Mouse (Mus musculus) urinary bladder, postnatal 10 days (tissue): ENCODE data around the gene Sptan1.

ENCODE experiments used
- DNase-seq: peaks from one replicate; pipeline ENCODE4 v3.0.0; 2022; ENCODE audit warnings: low spot score

The Sptan1 gene

GRCm38 (mm10) chr2:29965250-29965843 is at the start of gene Sptan1:
Sptan1 (plus strand) TSS chr2:29965560.
- peak; percentile 94 for DNase-seq

DNA sequence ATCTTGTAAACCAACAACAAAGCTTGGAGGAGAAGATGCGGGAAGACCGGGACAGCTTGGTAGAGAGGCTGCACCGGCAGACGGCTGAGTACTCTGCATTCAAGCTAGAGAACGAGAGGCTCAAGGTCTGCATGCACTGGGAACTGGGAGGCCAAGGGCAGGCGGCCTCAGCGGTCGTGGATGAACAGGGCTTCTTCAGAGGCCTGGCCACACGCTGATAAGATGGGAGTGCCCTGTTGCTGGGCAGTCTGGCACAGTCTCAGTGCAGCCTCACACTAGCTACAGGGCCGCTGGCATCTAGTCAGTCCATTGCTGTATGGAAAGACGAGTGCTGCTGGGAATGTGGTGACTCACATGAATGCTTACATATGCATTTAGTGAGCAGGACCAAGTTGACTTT is 47.7 kb upstream of the Sptan1 start:
- DNase-seq: no peak

GRCm38 (mm10) chr2:29922011-29922410 is 43.3 kb upstream of the Sptan1 start:
- DNase-seq: no peak

DNA sequence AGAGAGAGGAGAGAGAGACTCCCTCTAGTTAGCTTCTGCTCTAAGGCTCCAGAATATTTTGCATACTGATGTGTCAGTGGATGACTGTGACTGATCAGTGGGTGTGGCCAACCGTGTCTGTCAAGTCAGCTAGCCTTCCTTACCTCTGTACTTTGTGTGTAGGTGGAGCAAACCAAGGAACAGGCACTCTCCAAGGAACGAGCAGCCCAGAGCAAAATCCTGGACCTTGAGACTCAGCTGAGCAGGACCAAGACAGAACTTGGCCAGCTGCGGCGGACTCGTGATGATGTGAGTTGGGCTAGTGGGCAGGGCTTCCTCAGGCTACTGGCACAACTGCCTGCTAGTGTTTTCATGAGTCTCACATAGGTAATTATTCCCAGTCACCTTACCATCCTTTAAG is 38.8 kb upstream of the Sptan1 start:
- DNase-seq: no peak

DNA sequence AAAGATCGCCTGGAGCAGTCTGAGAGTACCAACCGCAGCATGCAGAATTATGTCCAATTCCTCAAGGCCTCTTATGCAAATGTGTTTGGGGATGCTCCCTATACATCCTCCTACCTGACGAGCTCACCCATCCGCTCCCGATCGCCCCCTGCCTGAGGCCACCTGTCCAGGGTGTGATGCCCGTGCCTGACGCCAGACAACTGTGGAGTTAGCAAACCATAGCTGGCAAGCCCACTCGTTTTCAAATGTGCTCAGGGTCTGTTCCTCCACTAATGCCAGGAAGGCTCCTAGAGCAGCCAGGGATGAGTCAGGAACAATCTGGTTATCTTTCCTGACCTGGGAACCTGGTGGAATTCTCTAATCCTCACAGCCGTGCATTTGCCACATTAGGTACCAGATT is 34.9 kb upstream of the Sptan1 start:
- DNase-seq: no peak

DNA sequence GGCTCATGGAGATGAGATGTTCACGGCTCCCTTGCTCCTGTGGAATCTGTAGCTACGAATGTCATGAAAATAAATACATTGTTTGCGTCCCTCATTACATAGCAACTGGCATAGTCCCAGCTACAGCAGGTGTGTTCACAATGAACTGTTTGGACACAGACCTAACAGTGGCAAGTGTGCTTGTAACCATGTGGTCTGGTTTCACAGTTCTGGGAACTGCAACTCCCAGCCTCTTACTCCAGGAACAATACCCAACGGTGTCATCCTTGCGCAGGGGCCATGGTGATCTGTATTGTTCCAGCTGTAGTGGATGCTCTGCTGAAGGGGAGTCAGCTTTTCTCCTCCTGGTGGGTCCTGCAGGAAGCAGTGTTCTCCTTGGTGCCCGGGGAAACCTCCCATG is 34.2 kb upstream of the Sptan1 start:
- no peak for DNase-seq

DNA sequence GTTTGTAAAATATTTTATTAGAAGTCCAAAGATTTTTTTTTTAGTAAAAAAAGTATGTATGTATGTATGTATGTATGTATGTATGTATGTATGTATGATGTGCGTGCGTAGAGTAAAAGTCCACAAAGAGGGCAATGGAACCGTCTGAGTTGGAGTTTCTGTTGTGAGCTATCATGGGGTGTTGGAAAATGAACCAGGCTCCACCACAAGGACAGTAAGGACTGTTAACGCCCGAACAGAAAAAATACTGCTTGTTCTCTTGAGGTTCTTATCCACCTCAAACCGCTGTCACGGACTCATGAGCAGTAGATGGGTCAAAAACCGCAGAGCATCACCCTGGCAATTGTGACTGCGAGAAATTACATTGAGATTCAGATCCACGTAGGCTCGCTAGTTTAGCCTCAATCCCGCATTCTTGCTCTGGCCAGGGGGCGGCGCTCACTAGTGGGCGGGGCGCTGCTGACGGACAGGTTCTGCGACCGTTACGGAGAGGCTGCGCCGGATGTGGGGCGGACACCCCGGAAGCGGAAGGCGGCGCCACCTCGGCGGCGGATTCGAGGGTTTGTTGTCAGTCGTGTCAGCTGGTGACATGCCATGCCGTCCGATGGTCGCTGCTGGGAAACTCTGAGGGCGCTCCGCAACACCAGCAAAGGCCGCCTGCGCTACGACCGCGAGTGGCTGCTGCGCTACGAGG is 30.3 kb upstream of the Sptan1 start, which contains the start of gene Gle1:
Gle1 (plus strand) TSS at position 521 of the 694 bp plus-strand sequence.
- DNase-seq: peak; percentile 93

DNA sequence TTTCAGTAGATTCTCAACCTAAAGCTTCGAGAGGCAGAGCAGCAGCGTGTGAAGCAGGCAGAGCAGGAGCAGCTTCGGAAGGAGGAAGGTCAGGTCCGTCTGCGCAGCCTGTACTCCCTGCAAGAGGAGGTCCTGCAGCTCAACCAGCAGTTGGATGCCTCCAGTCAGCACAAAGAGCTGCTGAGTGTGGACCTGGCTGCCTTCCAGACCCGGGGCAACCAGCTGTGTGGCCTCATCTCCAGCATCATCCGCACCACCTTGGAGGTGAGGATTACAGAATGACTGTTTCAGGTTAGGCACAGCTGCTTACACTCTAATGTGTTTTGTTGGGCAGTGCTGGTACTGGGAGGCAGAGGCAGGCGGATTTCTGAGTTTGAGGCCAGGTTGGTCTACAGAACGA is 25.3 kb upstream of the Sptan1 start:
- DNase-seq: no peak

GRCm38 (mm10) chr2:29940826-29941225 is 24.5 kb upstream of the Sptan1 start:
- no peak for DNase-seq

GRCm38 (mm10) chr2:29944723-29945122 is 20.6 kb upstream of the Sptan1 start:
- DNase-seq: no peak

- no peak for DNase-seq
Observed at GRCm38 (mm10) chr2:29948896-29949295, 16.5 kb upstream of the Sptan1 start.

- no peak for DNase-seq
Observed at GRCm38 (mm10) chr2:29961246-29961645, 4.1 kb upstream of the Sptan1 start.

DNA sequence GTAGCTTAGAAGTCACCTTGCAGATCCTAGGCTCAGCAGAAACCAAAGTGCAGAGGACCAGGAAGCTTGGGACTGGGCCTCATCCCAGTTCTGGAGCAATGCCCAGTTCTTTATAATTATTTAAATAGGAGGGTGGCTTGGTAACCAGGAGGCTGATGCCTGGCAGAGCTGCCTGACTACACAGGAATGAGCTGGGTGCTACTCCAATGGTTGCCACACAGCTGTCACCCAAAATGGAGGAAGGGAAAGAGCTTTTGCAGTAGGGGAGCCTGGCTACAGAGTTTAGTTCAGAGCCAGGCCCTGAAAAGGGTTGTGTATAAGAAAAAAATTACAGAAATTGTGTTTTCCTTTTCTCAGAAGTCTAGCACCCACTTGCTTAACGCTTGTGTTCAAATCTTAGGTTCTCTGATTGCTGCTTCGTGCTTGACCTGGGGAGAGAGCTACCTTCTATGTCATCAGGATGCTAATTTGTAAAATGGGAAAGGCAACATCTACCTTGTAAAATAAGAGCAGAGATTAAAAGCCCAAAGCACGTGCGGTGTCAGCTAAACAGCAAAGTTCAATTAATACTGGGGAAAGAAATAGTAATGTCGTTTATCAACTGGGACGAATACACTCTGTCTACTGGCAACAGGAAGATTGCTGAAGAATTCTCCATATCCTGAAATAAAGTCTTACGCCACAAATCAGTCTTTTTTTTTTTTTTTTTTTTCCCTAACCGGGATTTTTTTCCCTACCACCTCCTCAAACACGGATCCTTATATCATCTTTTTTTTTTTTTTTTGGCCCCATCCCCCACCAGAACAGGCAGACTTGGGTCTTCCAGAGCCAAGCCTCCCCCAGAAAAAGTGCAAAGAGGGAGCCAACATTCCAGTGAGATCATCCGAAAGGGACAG is 758 bp upstream of the Sptan1 start:
- DNase-seq: no peak

DNA sequence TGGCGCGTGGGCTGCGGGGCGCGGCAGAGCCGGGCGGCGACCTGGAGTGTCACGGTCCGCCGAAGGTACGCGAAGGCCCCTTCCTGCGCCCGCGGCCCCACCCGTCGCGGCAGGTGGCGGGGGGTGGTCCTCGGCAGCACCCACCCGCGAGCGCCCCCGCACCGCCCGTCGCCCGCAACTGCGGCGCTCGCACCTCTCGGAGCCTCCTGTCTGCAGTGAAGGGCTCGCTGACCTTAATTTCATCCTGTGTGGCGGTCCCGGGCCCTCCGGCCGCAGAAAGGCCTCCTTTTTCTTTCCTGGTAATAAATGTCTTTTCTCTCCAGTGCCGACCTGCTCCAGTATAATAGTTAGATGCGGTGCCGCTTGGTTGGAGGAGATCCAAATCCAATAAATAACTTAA is 546 bp downstream of the Sptan1 start:
- DNase-seq: no peak

GRCm38 (mm10) chr2:29966826-29967225 is 1.5 kb downstream of the Sptan1 start:
- no peak for DNase-seq

GRCm38 (mm10) chr2:29967768-29968167 is 2.4 kb downstream of the Sptan1 start:
- no peak for DNase-seq

GRCm38 (mm10) chr2:29968638-29969037 is 3.3 kb downstream of the Sptan1 start:
- no peak for DNase-seq

GRCm38 (mm10) chr2:29971838-29972635 is 6.7 kb downstream of the Sptan1 start:
- DNase-seq: peak; percentile 17

GRCm38 (mm10) chr2:29973525-29973924 is 8.2 kb downstream of the Sptan1 start:
- DNase-seq: no peak

- DNase-seq: no peak
Observed at GRCm38 (mm10) chr2:29977307-29977706, 11.9 kb downstream of the Sptan1 start.

GRCm38 (mm10) chr2:29980661-29981060 is 15.3 kb downstream of the Sptan1 start:
- no peak for DNase-seq

DNA sequence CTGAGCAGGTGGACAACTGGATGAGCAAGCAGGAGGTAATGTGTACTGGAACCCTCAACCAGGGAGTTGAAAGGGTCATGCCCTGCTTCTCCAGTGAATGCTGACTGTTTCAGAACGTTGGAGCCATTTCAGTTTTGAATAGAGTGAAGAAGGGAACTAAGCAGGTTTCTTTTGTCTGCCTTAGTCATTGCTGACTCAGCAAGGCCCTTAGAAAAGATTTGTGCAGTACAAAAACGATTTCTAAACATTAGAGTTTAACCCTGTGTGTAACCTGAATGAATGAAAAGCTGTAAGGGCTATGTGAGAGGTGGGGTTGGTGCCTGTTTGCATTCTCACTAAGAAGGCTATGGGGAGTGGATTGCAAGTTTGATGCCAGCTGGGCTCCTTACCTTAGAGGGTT is 26.6 kb downstream of the Sptan1 start:
- DNase-seq: no peak
